Mouse (Mus musculus): ENCODE data around the gene C4b.
A peak's percentile ranks its signal among the peaks of the same experiment; 100 is the strongest.
"Not testable (repeated sequence)": the region's sequence is repeated elsewhere in the genome, so short reads cannot be mapped to it uniquely, and the experiment has no call there.

Gene C4b

GRCm38 (mm10) chr17:34706476-34706875 lies 37.2 kb downstream of the C4b start:
- DNase-seq (ENCODE audit: low spot score in 2 of 2), result not testable (repeated sequence)

- peak; percentile 20 to 36 for DNase-seq (ENCODE audit: low spot score in 2 of 2)
Observed at GRCm38 (mm10) chr17:34700671-34701071, 43.0 kb downstream of the C4b start.

GRCm38 (mm10) chr17:34699575-34700408 lies 43.9 kb downstream of the C4b start:
- DNase-seq (ENCODE audit: low spot score in 2 of 2), result peak; percentile 58 to 74

GRCm38 (mm10) chr17:34692906-34693305 lies 50.8 kb downstream of the C4b start:
- no peak for DNase-seq (ENCODE audit: low spot score in 2 of 2)

DNA sequence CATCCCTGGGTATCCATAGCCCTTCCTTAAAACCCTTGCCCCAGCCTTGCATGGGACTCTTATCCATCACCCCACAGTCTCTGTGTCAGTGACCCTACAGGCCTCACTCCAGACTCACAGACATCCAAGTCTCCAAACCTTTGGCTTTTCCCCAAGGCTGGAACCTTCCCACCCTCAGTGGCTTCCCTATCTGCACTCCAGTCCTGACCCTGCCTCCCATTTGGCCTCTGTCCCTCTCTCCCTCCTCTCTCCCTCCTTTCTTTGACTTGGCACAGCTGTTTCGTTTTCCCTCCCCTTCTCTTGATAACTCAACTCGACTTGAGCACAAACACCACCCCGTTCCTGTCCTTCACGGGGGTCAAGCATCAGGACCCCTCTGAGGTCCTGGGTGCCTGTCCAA lies 53.2 kb downstream of the C4b start:
- DNase-seq (ENCODE audit: low spot score in 2 of 2), result no peak

- DNase-seq (ENCODE audit: low spot score in 2 of 2), result no peak
Observed at GRCm38 (mm10) chr17:34688889-34689288, 54.8 kb downstream of the C4b start.

DNA sequence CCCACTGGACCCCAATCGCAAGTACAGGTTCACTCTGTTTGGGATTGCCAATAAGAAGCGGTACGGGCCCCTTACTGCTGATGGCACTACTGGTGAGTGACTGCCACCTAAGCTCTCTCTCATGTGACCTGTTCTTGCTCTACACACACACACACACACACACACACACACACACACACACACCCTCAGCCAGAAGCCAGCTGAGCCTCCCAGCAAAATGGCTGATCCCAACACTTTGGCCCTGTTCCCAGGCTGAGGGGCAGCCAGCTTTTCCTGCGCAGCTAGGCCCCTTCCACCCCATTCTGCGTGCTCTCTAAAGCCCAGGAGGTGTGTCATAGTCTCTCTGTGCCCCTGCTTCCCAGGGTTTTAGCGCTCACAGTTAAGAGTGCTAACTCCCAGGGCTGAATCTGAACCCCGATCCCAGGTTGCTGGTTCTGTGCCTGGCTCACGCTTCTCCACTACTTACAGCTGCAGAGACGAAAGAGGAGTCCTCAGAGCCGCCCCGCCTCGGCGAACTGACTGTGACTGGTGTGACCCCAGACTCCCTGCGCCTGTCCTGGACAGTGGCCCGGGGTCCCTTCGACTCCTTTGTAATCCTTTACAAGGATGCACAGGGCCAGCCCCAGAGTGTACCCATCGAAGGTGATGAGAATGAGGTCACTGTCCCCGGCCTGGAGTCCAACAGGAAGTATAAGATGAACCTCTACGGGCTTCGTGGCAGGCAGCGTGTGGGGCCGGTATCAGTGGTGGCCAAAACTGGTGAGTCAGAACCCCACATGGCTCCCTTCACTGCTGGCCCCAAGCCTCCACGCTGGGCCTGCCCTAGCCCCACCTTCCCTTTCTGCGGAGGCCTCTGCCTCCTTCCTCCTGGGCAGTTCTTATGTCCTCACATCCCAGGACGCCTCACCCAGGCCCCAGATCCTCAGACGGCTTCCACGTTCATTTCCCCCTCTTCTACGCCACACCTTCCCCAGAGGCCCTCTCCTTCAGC lies 58.3 kb downstream of the C4b start:
- no peak for DNase-seq (ENCODE audit: low spot score in 2 of 2)

- DNase-seq (ENCODE audit: low spot score in 2 of 2), result no peak
Observed at GRCm38 (mm10) chr17:34684253-34684893, 59.3 kb downstream of the C4b start.

- DNase-seq (ENCODE audit: low spot score in 2 of 2), result no peak
Observed at GRCm38 (mm10) chr17:34683686-34684220, 59.9 kb downstream of the C4b start.

- DNase-seq (ENCODE audit: low spot score in 2 of 2), result no peak
Observed at GRCm38 (mm10) chr17:34683179-34683578, 60.5 kb downstream of the C4b start.

DNA sequence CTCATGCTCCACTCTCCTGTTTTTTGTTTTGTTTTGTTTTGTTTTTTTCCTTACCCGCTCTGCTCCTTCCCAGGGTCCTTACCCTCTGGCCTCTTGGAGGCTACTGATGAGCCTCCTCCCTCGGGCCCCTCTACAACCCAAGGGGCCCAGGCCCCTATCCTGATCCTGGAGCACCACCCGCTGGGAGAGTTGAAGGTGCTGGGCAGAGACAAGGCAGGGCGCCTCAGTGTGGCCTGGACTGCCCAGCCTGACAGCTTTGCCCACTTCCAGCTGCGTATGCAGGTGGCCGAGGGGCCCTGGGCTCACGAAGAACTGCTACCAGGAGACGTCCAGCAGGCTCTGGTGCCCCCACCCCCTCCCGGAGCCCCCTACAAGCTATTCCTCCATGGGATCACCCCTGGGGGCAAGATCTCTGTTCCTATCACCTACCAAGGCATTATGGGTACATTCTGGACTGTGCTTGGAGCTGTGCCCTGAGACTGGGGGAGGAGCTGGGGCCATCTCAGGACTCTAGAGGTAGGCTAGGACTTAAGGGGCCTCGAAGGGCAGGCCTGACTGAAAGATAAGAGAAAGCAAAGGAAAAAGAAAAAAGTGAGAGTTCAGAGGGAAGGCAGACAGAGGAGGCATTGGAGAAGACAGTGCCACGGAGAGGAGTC lies 61.7 kb downstream of the C4b start:
- DNase-seq (ENCODE audit: low spot score in 2 of 2), result no peak

DNA sequence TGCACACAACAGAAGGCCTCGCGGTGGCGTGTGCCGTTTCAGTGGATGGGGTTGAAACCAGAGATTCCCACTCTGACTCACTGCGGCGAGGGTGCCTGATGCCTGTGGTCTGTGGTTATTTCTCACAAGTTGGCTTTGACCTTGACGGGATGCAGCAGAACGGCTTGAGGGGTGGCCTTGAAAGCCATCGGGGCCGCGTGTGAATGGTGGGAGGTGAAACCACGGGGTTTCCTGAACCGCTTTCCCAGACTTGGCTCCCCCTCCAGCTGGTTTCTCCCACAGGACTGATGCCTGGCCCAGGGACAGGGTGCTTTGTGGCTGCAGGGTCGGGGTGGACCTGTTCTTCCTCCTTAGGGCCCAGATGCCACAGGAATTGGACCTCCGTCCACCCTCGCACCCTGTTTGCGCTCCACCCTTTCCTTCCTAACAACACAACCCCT lies 62.5 kb downstream of the C4b start:
- no peak for DNase-seq (ENCODE audit: low spot score in 2 of 2)

- DNase-seq (ENCODE audit: low spot score in 2 of 2), result no peak
Observed at GRCm38 (mm10) chr17:34680621-34681020, 63.1 kb downstream of the C4b start.

- DNase-seq (ENCODE audit: low spot score in 2 of 2), result no peak
Observed at GRCm38 (mm10) chr17:34680191-34680590, 63.5 kb downstream of the C4b start.
